17 mouse cellular contexts compared by ENCODE assay signal in the genomic region with DNA sequence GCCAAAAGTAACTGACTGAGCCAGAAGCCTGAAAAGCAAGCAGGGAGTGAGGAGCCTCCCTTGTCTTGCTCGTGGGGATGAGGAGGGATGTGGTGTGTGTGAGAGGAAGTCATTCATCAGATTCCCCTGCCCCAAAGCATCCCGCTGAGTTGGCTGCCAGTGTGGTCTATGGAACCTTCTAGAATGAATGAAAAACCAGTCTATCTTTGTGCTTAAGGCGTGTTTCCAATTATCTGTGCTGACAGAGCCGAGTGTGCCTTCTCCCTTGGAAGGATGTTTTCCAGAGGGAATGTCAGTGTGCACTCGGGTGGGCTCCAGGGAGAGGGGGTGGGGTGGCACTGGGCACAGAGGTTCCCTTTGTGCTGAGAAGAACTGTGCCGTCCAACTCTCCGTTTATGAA. TPM values are rescaled to one million over a fixed set of nuclear protein-coding genes. Genes with fewer than 3 reads are reported as not detected.
DNase-seq lines count a peak whose midpoint lies in the region; ATAC-seq lines count a peak whose summit lies in the region.
"Had no signal": no experiment of that assay in that cellular context is flagged by ENCODE, and none has a peak within 500 bp of the region (broad histone marks: within the 10 kb centered on the region; RNA-seq: fewer than 3 reads in every experiment).

No protein-coding gene starts in this region.

- whole genome bisulfite sequencing in hindbrain, embryonic 12.5 days, result 9% methylated on average over 7 of the region's 7 CpGs
- 18% methylated on average over 7 of the region's 7 CpGs for WGBS in neural tube, embryonic 15.5 days

- H3K27me3 ChIP-seq in hindbrain, embryonic 12.5 days, result peaks cover 11% of the 10 kb centered on the region; the same call in 1 of the 2 replicates
- H3K27me3 ChIP-seq in neural tube, embryonic 15.5 days (replicated peaks), result 0 out of 2 replicates have a peak, but pooled peaks cover 5% of the 10 kb centered on the region
- H3K27me3 ChIP-seq: CH12.LX; liver, embryonic 12.5 days; Patski had no signal

- H3K9me3 ChIP-seq in hindbrain, embryonic 12.5 days (replicated peaks), result 0 out of 2 replicates have a peak, but pooled peaks cover 6% of the 10 kb centered on the region
- no peaks in the 10 kb centered on the region; the same call in 1 of the 2 replicates for H3K9me3 ChIP-seq in neural tube, embryonic 15.5 days (replicated peaks)

- no peaks in the 10 kb centered on the region for H3K36me3 ChIP-seq in hindbrain, embryonic 12.5 days
- H3K36me3 ChIP-seq in neural tube, embryonic 15.5 days, result no peaks in the 10 kb centered on the region
- H3K36me3 ChIP-seq: liver, embryonic 12.5 days had no signal

- H3K9ac ChIP-seq in hindbrain, embryonic 12.5 days, result no peak overlapping the region
- H3K9ac ChIP-seq in neural tube, embryonic 15.5 days (replicated peaks), result no peak overlapping the region
- H3K9ac ChIP-seq: liver, embryonic 12.5 days had no signal

- H3K4me3 ChIP-seq in hindbrain, embryonic 12.5 days, result no peak overlapping the region
- no peak overlapping the region for H3K4me3 ChIP-seq in neural tube, embryonic 15.5 days (replicated peaks)
- H3K4me3 ChIP-seq: gastrocnemius, adult 2 months; heart, adult 2 months; liver, embryonic 12.5 days had no signal

- peaks cover 16% of the 10 kb centered on the region for H3K4me1 ChIP-seq in hindbrain, embryonic 12.5 days
- peaks cover 23% of the 10 kb centered on the region for H3K4me1 ChIP-seq in neural tube, embryonic 15.5 days
- H3K4me1 ChIP-seq: liver, embryonic 12.5 days had no signal

- DNase-seq in left cerebral cortex, postnatal 4 days, result peak; percentile 75
- DNase-seq in left cerebral cortex, postnatal 36 days (ENCODE audit: low spot score in 2 of 2), result no peak
- peak; percentile 42 for DNase-seq in embryo, embryonic 11 days
- DNase-seq in cerebellum, adult 9-11 months, result no peak
- no peak for DNase-seq in ovary, postnatal 14 days (ENCODE audit: low spot score)
- DNase-seq: cerebellum, postnatal 25 days; gastrocnemius, adult 2 months; heart, adult 2 months; kidney, adult 2 months; kidney, postnatal 36 days; lung, postnatal 10 days had no signal

- intact Hi-C loops in left cerebral cortex, postnatal 4 days (cut with DNase I), result no loop called here
- intact Hi-C loops in left cerebral cortex, postnatal 36 days (cut with DNase I), result no loop called here

- H3K4me2 ChIP-seq in hindbrain, embryonic 12.5 days (replicated peaks), result no peak overlapping the region
- no peak overlapping the region for H3K4me2 ChIP-seq in neural tube, embryonic 15.5 days
- H3K4me2 ChIP-seq: liver, embryonic 12.5 days had no signal

- H3K27ac ChIP-seq in hindbrain, embryonic 12.5 days, result no peak overlapping the region
- H3K27ac ChIP-seq in neural tube, embryonic 15.5 days (replicated peaks), result peak overlapping the region; percentile 6
- H3K27ac ChIP-seq: gastrocnemius, adult 2 months; heart, adult 2 months; liver, embryonic 12.5 days had no signal

- peak; percentile 56 for ATAC-seq in hindbrain, embryonic 12.5 days (ENCODE audit: low FRiP score)
- peak; percentile 45; the same call in 1 of the 2 replicates for ATAC-seq in neural tube, embryonic 15.5 days (ENCODE audit: low FRiP score)
- ATAC-seq: liver, embryonic 12.5 days; midbrain, embryonic 16.5 days; Patski had no signal

RNA-seq across cellular contexts. Expression of gene Klhdc7a, which starts 19.2 kb away (rescaled TPM):
- 1 to 10 TPM; 1.0 to 1.2 TPM for total RNA-seq in left cerebral cortex, postnatal 4 days (2021)
- 1 to 10 TPM; 8.1 to 9.8 TPM for total RNA-seq in left cerebral cortex, postnatal 36 days (2021)
- polyA plus RNA-seq in hindbrain, embryonic 12.5 days (2016; fragmentation: Nextera tagmentation; extraction: Ambion mirVana), result 0.38 and 0.59 TPM in 2 replicates
- 0.08 and 0.80 TPM in 2 replicates for polyA plus RNA-seq in neural tube, embryonic 15.5 days (2015; fragmentation: Nextera tagmentation; extraction: Ambion mirVana)
- total RNA-seq: CH12.LX had no signal

Comparison
In these comparisons a context has a peak if more than half of its experiments do, and no peak if none do; other contexts are left out.
1. DNase-seq: peak in left cerebral cortex, postnatal 4 days (single experiment) and embryo, embryonic 11 days (single experiment); none in left cerebral cortex, postnatal 36 days (0 of 2), cerebellum, adult 9-11 months (single experiment) and ovary, postnatal 14 days (single experiment).
2. RNA of gene Klhdc7a, which starts 19.2 kb away (total RNA-seq): 8.1 to 9.8 TPM in left cerebral cortex, postnatal 36 days; 1.0 to 1.2 TPM in left cerebral cortex, postnatal 4 days; every median in the first group is over 4 times any median in the second.